Mouse (Mus musculus): ENCODE measurements at regions not wholly inside any gene's neighbourhood (a gene's known extent, or its start where the extent isn't known, plus 50 kb on each side); places are given as distances from the start of the nearest gene placed in this dataset.

GRCm38 (mm10) chr11:22677337-22677736, 165.4 kb downstream of the Tmem17 start:
- TF ChIP-seq CTCF (IDR thresholded peaks at IDR 0.05; ENCODE audit: low read depth, low read length) (no peak), TAL1 (conservative IDR thresholded peaks at IDR 0.05; ENCODE audit: low read depth, low read length) (no peak), POLR2AphosphoS5 (IDR thresholded peaks at IDR 0.05; ENCODE audit: insufficient replicate concordance, low read depth, low read length) (no peak)

All from G1E (cell line).